Mouse (Mus musculus) heart, embryonic 11.5 days (tissue): ENCODE data around the gene Il20. TPM values are rescaled to one million over a fixed set of nuclear protein-coding genes. Genes with fewer than 3 reads are reported as not detected.

Experiments
- ATAC-seq: fragments of 200-750 bp; cut with Nextera tagmentation; replicated peaks from 2 replicates; pipeline ENCODE4 v1.8.0; 2017; ENCODE audit warnings: moderate library complexity; ENCODE audit not compliant: insufficient number of reproducible peaks, low FRiP score, low TSS enrichment
- H3K27ac ChIP-seq: fragments of 300-500 bp; sonication (generic); 2 replicates; pipeline ENCODE4 v1.5.1; 2014; ENCODE audit warnings: mild to moderate bottlenecking, low read depth, low read length
- H3K27me3 ChIP-seq: fragments of 300-500 bp; sonication (generic); 2 replicates; pipeline ENCODE4 v1.6.1; 2014; ENCODE audit warnings: mild to moderate bottlenecking, low read length, mixed read lengths; ENCODE audit not compliant: control insufficient read depth, insufficient read depth
- H3K36me3 ChIP-seq: fragments of 300-500 bp; sonication (generic); 2 replicates; pipeline ENCODE4 v1.6.1; 2014; ENCODE audit warnings: mild to moderate bottlenecking, low read length, moderate library complexity, mixed read lengths; ENCODE audit not compliant: control insufficient read depth, insufficient read depth
- H3K4me1 ChIP-seq: fragments of 300-500 bp; sonication (generic); 2 replicates; pipeline ENCODE4 v1.6.1; 2014; ENCODE audit warnings: low read length; ENCODE audit not compliant: control insufficient read depth, insufficient read depth
- H3K4me2 ChIP-seq: fragments of 300-500 bp; sonication (generic); 2 replicates; pipeline ENCODE4 v1.6.1; 2014; ENCODE audit warnings: mild to moderate bottlenecking, moderate library complexity
- H3K4me3 ChIP-seq: fragments of 300-500 bp; sonication (generic); 2 replicates; pipeline ENCODE4 v1.5.1; 2014; ENCODE audit warnings: low read depth, low read length
- H3K9ac ChIP-seq: fragments of 300-500 bp; sonication (generic); 2 replicates; pipeline ENCODE4 v1.6.1; 2014; ENCODE audit warnings: mild to moderate bottlenecking, low read depth, low read length, moderate library complexity
- H3K9me3 ChIP-seq: fragments of 300-500 bp; sonication (generic); replicated peaks from 2 replicates; pipeline ENCODE4 v1.6.1; 2016; ENCODE audit warnings: low read length; ENCODE audit not compliant: control insufficient read depth
- WGBS: fragments of 180-500 bp; shearing (Covaris S2); extraction: QIAGEN DNeasy Blood & Tissue Kit; methylation state at CpG from one replicate; pipeline ENCODE4 v1.1.7; 2014; ENCODE audit not compliant: insufficient replicate concordance; 5-methylcytosine and 5-hydroxymethylcytosine counted together
- polyA plus RNA-seq: library from polyadenylated mRNA; unstranded; fragments of >200 nt; fragmentation: Nextera tagmentation; extraction: Ambion mirVana; gene quantifications from 2 replicates; pipeline ENCODE4 v1.2.1, GENCODE M21; 2014

Il20 gene
- polyA plus RNA-seq, 1 experiment from 2014 or later = not detected

- Histone ChIP-seq H3K9ac (no peak overlapping the region), H3K4me2 (no peak overlapping the region), H3K27me3 (no peaks in the 10 kb centered on the region), H3K27ac (no peak overlapping the region), H3K4me3 (no peak overlapping the region), H3K4me1 (no peaks in the 10 kb centered on the region), H3K36me3 (no peaks in the 10 kb centered on the region), H3K9me3 (no peaks in the 10 kb centered on the region)
- 85% methylated on average over 4 of the region's 4 CpGs for WGBS
- ATAC-seq = no peak
Measured at GRCm38 (mm10) chr1:130857456-130857855, 53.8 kb downstream of the Il20 start.

Other genes starting within 250 kb of the Il20 start
- not detected in 2 replicates for gene C4bp, start 249.8 kb downstream of the Il20 start, polyA plus RNA-seq
- gene Gm29427, start 195.7 kb downstream of the Il20 start, polyA plus RNA-seq = not detected in 2 replicates
- 6.5 and 11.1 TPM in 2 replicates for gene Yod1, start 194.1 kb downstream of the Il20 start, polyA plus RNA-seq
- gene Pfkfb2, start 182.2 kb downstream of the Il20 start, polyA plus RNA-seq = 4.8 and 5.4 TPM in 2 replicates
- gene AA986860, start 179.5 kb downstream of the Il20 start, polyA plus RNA-seq = 0.69 and 1.2 TPM in 2 replicates
- gene Fcamr, start 110.5 kb downstream of the Il20 start, polyA plus RNA-seq = 0.09 TPM in 1 of 2 replicates, not detected in the other
- not detected in 2 replicates for gene Pigr, start 84.8 kb downstream of the Il20 start, polyA plus RNA-seq
- gene Fcmr, start 45.8 kb downstream of the Il20 start, polyA plus RNA-seq = 1.6 and 2.2 TPM in 2 replicates
- not detected in 2 replicates for gene Il24, start 24.0 kb downstream of the Il20 start, polyA plus RNA-seq
- gene Il19, start 28.7 kb upstream of the Il20 start, polyA plus RNA-seq = not detected in 2 replicates
- not detected in 2 replicates for gene Il10, start 108.4 kb upstream of the Il20 start, polyA plus RNA-seq
- gene Mapkapk2, start 186.4 kb upstream of the Il20 start, polyA plus RNA-seq = 51.4 and 57.6 TPM in 2 replicates
- gene Dyrk3, start 226.9 kb upstream of the Il20 start, polyA plus RNA-seq = 3.7 and 4.0 TPM in 2 replicates
- gene Eif2d, start 241.7 kb upstream of the Il20 start, polyA plus RNA-seq = 50.7 and 51.5 TPM in 2 replicates